Mouse (Mus musculus): ENCODE results near the gene Cib2. TPM values are rescaled to one million over a fixed set of nuclear protein-coding genes. Genes with fewer than 3 reads are reported as not detected.
"Not testable (repeated sequence)": the region's sequence is repeated elsewhere in the genome, so short reads cannot be mapped to it uniquely, and the experiment has no call there.

Gene Cib2
- polyA plus RNA-seq (2016; fragmentation: Nextera tagmentation; extraction: Ambion mirVana), result 8.3 and 9.1 TPM in 2 replicates

GRCm38 (mm10) chr9:54559771-54560471 lies at the start of gene Cib2:
Gene Cib2 (minus strand): TSS chr9:54560218.
- Histone ChIP-seq H3K27me3 (ENCODE audit: poor library complexity, severe bottlenecking) (peaks cover 25% of the 10 kb centered on the region), H3K36me3 (replicated peaks) (no peaks in the 10 kb centered on the region), H3K4me1 (peaks cover 15% of the 10 kb centered on the region), H3K27ac (peak within 1 kb of the TSS; percentile 78), H3K4me3 (peak within 1 kb of the TSS; percentile 64), H3K9me3 (no peaks in the 10 kb centered on the region)
- whole genome bisulfite sequencing, result 3% methylated on average over 53 of the region's 54 CpGs
- peak; percentile 86 for DNase-seq (ENCODE audit: extremely low spot score, low spot score)

GRCm38 (mm10) chr9:54604886-54605285 lies 44.9 kb upstream of the Cib2 start:
- no peak overlapping the region for H3K27ac ChIP-seq
- H3K4me1 ChIP-seq, result 0 out of 2 replicates have a peak, but pooled peaks cover 5% of the 10 kb centered on the region
- 58% methylated on average over 4 of the region's 4 CpGs for WGBS
- no peaks in the 10 kb centered on the region for H3K27me3 ChIP-seq (ENCODE audit: poor library complexity, severe bottlenecking)
- DNase-seq (ENCODE audit: extremely low spot score, low spot score), result peak; percentile 27
- peaks cover 58% of the 10 kb centered on the region for H3K36me3 ChIP-seq (replicated peaks)
- no peaks in the 10 kb centered on the region for H3K9me3 ChIP-seq
- H3K4me3 ChIP-seq, result no peak overlapping the region

DNA sequence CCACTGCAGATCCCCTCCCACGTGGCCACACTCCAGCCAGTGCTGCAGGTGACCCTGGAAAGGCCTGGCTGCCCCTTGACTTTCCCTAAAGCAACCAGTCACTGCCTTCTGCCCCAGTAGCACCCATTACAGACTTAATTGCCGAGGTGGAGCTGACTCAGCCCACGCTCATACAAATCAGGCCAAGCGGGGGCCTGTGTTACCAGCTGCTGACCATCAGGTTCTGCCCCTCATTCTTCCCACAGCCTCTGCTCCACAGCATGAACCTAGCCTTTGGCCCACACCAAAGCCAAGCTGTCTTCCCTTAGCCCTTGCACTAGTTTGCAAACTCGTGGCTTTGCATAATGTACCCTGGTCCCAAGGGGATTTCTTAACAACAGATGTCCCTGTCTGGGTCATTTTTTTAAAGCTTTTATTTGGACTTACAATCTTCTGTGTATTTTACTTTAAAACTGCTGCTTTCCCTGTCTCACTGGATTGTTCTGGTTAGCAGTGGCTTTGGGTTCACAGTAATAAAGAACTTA lies 44.2 kb upstream of the Cib2 start:
- 87% methylated on average over 5 of the region's 5 CpGs for WGBS
- no peak for DNase-seq (ENCODE audit: extremely low spot score, low spot score)
- Histone ChIP-seq H3K27me3 (ENCODE audit: poor library complexity, severe bottlenecking) (no peaks in the 10 kb centered on the region), H3K4me1 (0 out of 2 replicates have a peak, but pooled peaks cover 5% of the 10 kb centered on the region), H3K36me3 (replicated peaks) (peaks cover 65% of the 10 kb centered on the region), H3K4me3 (no peak overlapping the region), H3K9me3 (no peaks in the 10 kb centered on the region), H3K27ac (no peak overlapping the region)

GRCm38 (mm10) chr9:54602916-54603315 lies 42.9 kb upstream of the Cib2 start:
- 71% methylated on average over 7 of the region's 7 CpGs for WGBS
- DNase-seq (ENCODE audit: extremely low spot score, low spot score), result no peak
- peaks cover 77% of the 10 kb centered on the region for H3K36me3 ChIP-seq (replicated peaks)
- H3K4me3 ChIP-seq, result no peak overlapping the region
- H3K9me3 ChIP-seq, result no peaks in the 10 kb centered on the region
- 0 out of 2 replicates have a peak, but pooled peaks cover 5% of the 10 kb centered on the region for H3K4me1 ChIP-seq
- no peaks in the 10 kb centered on the region for H3K27me3 ChIP-seq (ENCODE audit: poor library complexity, severe bottlenecking)
- no peak overlapping the region for H3K27ac ChIP-seq

GRCm38 (mm10) chr9:54602386-54602785 lies 42.4 kb upstream of the Cib2 start:
- WGBS, result 83% methylated on average over 2 of the region's 2 CpGs
- peaks cover 83% of the 10 kb centered on the region for H3K36me3 ChIP-seq (replicated peaks)
- no peak overlapping the region for H3K27ac ChIP-seq
- no peaks in the 10 kb centered on the region for H3K9me3 ChIP-seq
- H3K4me1 ChIP-seq, result 0 out of 2 replicates have a peak, but pooled peaks cover 5% of the 10 kb centered on the region
- no peak for DNase-seq (ENCODE audit: extremely low spot score, low spot score)
- H3K27me3 ChIP-seq (ENCODE audit: poor library complexity, severe bottlenecking), result no peaks in the 10 kb centered on the region
- H3K4me3 ChIP-seq, result no peak overlapping the region

- 97% methylated on average over 15 of the region's 15 CpGs for WGBS
- Histone ChIP-seq H3K27me3 (ENCODE audit: poor library complexity, severe bottlenecking) (no peaks in the 10 kb centered on the region), H3K4me1 (no peaks in the 10 kb centered on the region), H3K27ac (no peak overlapping the region), H3K36me3 (replicated peaks) (peaks cover 97% of the 10 kb centered on the region), H3K9me3 (no peaks in the 10 kb centered on the region), H3K4me3 (no peak overlapping the region)
- DNase-seq (ENCODE audit: extremely low spot score, low spot score), result no peak
Observed at GRCm38 (mm10) chr9:54596752-54597465, 36.9 kb upstream of the Cib2 start.

DNA sequence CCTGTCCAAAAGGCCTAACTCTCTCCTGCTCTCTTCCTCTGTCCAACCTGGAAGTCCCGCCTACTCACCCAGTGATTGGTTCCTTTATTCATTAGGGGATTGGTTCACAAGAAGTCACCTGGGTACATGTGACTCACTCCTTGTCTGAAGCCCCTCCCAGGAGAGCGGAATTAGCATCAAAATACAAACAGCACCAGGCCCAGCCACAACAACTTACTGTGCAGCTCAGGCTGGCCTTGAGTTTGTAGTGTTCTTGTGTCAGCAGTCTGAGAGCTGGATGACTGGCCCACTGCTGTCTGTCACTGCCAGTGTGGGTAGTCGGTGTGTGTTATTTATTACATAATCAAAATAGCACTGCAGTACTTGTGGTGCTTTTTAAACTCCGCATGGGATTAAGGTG lies 33.6 kb upstream of the Cib2 start:
- DNase-seq (ENCODE audit: extremely low spot score, low spot score); H3K9me3 ChIP-seq; H3K4me3 ChIP-seq; H3K4me1 ChIP-seq; H3K27me3 ChIP-seq (ENCODE audit: poor library complexity, severe bottlenecking); H3K27ac ChIP-seq: not testable (repeated sequence)
- H3K36me3 ChIP-seq (replicated peaks), result peaks cover 97% of the 10 kb centered on the region
- 78% methylated on average over 4 of the region's 4 CpGs for WGBS

- WGBS, result 66% methylated on average over 4 of the region's 4 CpGs
- DNase-seq (ENCODE audit: extremely low spot score, low spot score), result no peak
- H3K4me3 ChIP-seq, result peak overlapping the region; percentile 96; the same call in 1 of the 2 replicates
Observed at GRCm38 (mm10) chr9:54587863-54588262, 27.8 kb upstream of the Cib2 start.

GRCm38 (mm10) chr9:54586199-54587061 lies 26.4 kb upstream of the Cib2 start, which contains the start of gene Idh3a:
Gene Idh3a (plus strand): TSS chr9:54586334.
- under 1% methylated on average over 71 of the region's 73 CpGs for WGBS
- Histone ChIP-seq H3K27ac (peak within 1 kb of the TSS; percentile 90), H3K9me3 (no peaks in the 10 kb centered on the region), H3K4me1 (peaks cover 23% of the 10 kb centered on the region), H3K4me3 (peak within 1 kb of the TSS; percentile 96), H3K27me3 (ENCODE audit: poor library complexity, severe bottlenecking) (no peaks in the 10 kb centered on the region), H3K36me3 (replicated peaks) (peaks cover 27% of the 10 kb centered on the region)
- peak; percentile 99 for DNase-seq (ENCODE audit: extremely low spot score, low spot score)

More at GRCm38 (mm10) chr9:54587863-54588262, 27.8 kb upstream of the Cib2 start:
- Histone ChIP-seq H3K4me1 (peaks cover 23% of the 10 kb centered on the region), H3K27ac (no peak overlapping the region), H3K27me3 (ENCODE audit: poor library complexity, severe bottlenecking) (no peaks in the 10 kb centered on the region), H3K36me3 (replicated peaks) (peaks cover 41% of the 10 kb centered on the region), H3K9me3 (no peaks in the 10 kb centered on the region)

- WGBS, result 34% methylated on average over 5 of the region's 5 CpGs
- no peak for DNase-seq (ENCODE audit: extremely low spot score, low spot score)
Observed at GRCm38 (mm10) chr9:54585839-54586198, 25.8 kb upstream of the Cib2 start.

DNA sequence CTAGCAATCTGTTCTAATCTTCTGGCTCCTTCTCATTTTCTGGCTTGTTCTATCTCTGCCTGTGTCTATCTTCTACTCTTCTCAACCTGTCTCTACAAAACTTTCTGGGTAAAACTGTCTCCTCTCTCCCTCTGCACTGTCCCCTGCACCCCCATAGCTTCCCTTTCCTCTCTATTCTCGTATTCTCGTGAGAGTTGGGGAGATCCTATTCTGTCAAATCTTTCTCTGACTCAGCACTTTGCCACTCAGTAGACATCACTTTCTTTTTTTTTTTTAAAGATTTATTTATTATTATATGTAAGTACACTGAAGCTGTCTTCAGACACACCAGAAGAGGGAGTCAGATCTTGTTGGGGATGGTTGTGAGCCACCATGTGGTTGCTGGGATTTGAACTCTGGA lies 24.1 kb upstream of the Cib2 start:
- H3K36me3 ChIP-seq (replicated peaks); H3K9me3 ChIP-seq; H3K27me3 ChIP-seq (ENCODE audit: poor library complexity, severe bottlenecking); H3K27ac ChIP-seq; DNase-seq (ENCODE audit: extremely low spot score, low spot score); H3K4me3 ChIP-seq: not testable (repeated sequence)
- 84% methylated on average over 2 of the region's 2 CpGs for WGBS
- peaks cover 23% of the 10 kb centered on the region for H3K4me1 ChIP-seq

More at GRCm38 (mm10) chr9:54585839-54586198, 25.8 kb upstream of the Cib2 start:
- Histone ChIP-seq H3K36me3 (replicated peaks) (peaks cover 23% of the 10 kb centered on the region), H3K27me3 (ENCODE audit: poor library complexity, severe bottlenecking) (no peaks in the 10 kb centered on the region), H3K9me3 (no peaks in the 10 kb centered on the region), H3K4me3 (peak overlapping the region; percentile 96), H3K4me1 (peaks cover 23% of the 10 kb centered on the region), H3K27ac (peak overlapping the region; percentile 90)

GRCm38 (mm10) chr9:54583712-54584111 lies 23.7 kb upstream of the Cib2 start:
- H3K27ac ChIP-seq, result no peak overlapping the region
- H3K9me3 ChIP-seq, result no peaks in the 10 kb centered on the region; the same call in 1 of the 2 replicates
- H3K36me3 ChIP-seq (replicated peaks), result peaks cover 3% of the 10 kb centered on the region
- no peak overlapping the region for H3K4me3 ChIP-seq
- WGBS, result 70% methylated on average over 1 of the region's 1 CpGs
- no peak for DNase-seq (ENCODE audit: extremely low spot score, low spot score)
- H3K27me3 ChIP-seq (ENCODE audit: poor library complexity, severe bottlenecking), result no peaks in the 10 kb centered on the region
- H3K4me1 ChIP-seq, result peaks cover 23% of the 10 kb centered on the region
